Mouse (Mus musculus): ENCODE results near the gene Hist1h2ad. TPM values are rescaled to one million over a fixed set of nuclear protein-coding genes. Genes with fewer than 3 reads are reported as not detected.
A peak's percentile ranks its signal among the peaks of the same experiment; 100 is the strongest.
"Not testable (repeated sequence)": the region's sequence is repeated elsewhere in the genome, so short reads cannot be mapped to it uniquely, and the experiment has no call there.

Hist1h2ad gene
- total and polyA plus RNA-seq, 2 experiments from 2014 or later: 232 TPM; not detected in 1

GRCm38 (mm10) chr13:23621532-23622174, 47.5 kb downstream of the Hist1h2ad start:
- H3K9me3 ChIP-seq (ENCODE audit: low read length): no peaks in the 10 kb centered on the region
- no peak for TF ChIP-seq CTCF (IDR thresholded peaks at IDR 0.05)
- under 1% methylated on average over 18 of the region's 18 CpGs for WGBS
- DNase-seq (ENCODE audit: low spot score): peak; percentile 87
- ATAC-seq (ENCODE audit: low FRiP score): peak; percentile 87
- no peaks in the 10 kb centered on the region for H3K27me3 ChIP-seq (ENCODE audit: insufficient read depth, low read length)
- H3K4me3 ChIP-seq (ENCODE audit: low read depth, low read length): peak overlapping the region; percentile 52
- H3K9ac ChIP-seq (replicated peaks; ENCODE audit: low read length, poor library complexity, severe bottlenecking): peak overlapping the region; percentile 58
- peak overlapping the region; percentile 81 for H3K4me2 ChIP-seq (ENCODE audit: low read depth, low read length, poor library complexity, severe bottlenecking)
- no peaks in the 10 kb centered on the region for H3K4me1 ChIP-seq (ENCODE audit: insufficient read depth, low read length)
- H3K27ac ChIP-seq (ENCODE audit: low read depth, low read length): peak overlapping the region; percentile 90
- no peaks in the 10 kb centered on the region for H3K36me3 ChIP-seq (ENCODE audit: insufficient read depth, low read length)

GRCm38 (mm10) chr13:23622175-23622671, 48.0 kb downstream of the Hist1h2ad start, which contains the start of gene Hist1h1e:
Gene Hist1h1e (minus strand): TSS chr13:23622558.
- not testable (repeated sequence) for H3K4me1 ChIP-seq (ENCODE audit: insufficient read depth, low read length); H3K27me3 ChIP-seq (ENCODE audit: insufficient read depth, low read length); H3K9me3 ChIP-seq (ENCODE audit: low read length); H3K36me3 ChIP-seq (ENCODE audit: insufficient read depth, low read length)
- peak; percentile 91 for DNase-seq (ENCODE audit: low spot score)
- peak within 1 kb of the TSS; percentile 81 for H3K4me2 ChIP-seq (ENCODE audit: low read depth, low read length, poor library complexity, severe bottlenecking)
- peak; percentile 92 for ATAC-seq (ENCODE audit: low FRiP score)
- peak within 1 kb of the TSS; percentile 90 for H3K27ac ChIP-seq (ENCODE audit: low read depth, low read length)
- WGBS: under 1% methylated on average over 48 of the region's 53 CpGs
- H3K4me3 ChIP-seq (ENCODE audit: low read depth, low read length): peak within 1 kb of the TSS; percentile 52
- peak within 1 kb of the TSS; percentile 58 for H3K9ac ChIP-seq (replicated peaks; ENCODE audit: low read length, poor library complexity, severe bottlenecking)

- ATAC-seq (ENCODE audit: low FRiP score) (no peak), DNase-seq (ENCODE audit: low spot score) (peak; percentile 12)
- Histone ChIP-seq H3K4me1 (ENCODE audit: insufficient read depth, low read length) (no peaks in the 10 kb centered on the region), H3K9ac (replicated peaks; ENCODE audit: low read length, poor library complexity, severe bottlenecking) (peak overlapping the region; percentile 58), H3K4me3 (ENCODE audit: low read depth, low read length) (peak overlapping the region; percentile 52), H3K27me3 (ENCODE audit: insufficient read depth, low read length) (no peaks in the 10 kb centered on the region), H3K36me3 (ENCODE audit: insufficient read depth, low read length) (no peaks in the 10 kb centered on the region), H3K27ac (ENCODE audit: low read depth, low read length) (peak overlapping the region; percentile 62; the same call in 1 of the 2 replicates), H3K9me3 (ENCODE audit: low read length) (no peaks in the 10 kb centered on the region), H3K4me2 (ENCODE audit: low read depth, low read length, poor library complexity, severe bottlenecking) (peak overlapping the region; percentile 81)
- TF ChIP-seq CTCF (IDR thresholded peaks at IDR 0.05): no peak
- WGBS: 28% methylated on average over 7 of the region's 7 CpGs
Observed at GRCm38 (mm10) chr13:23622861-23623450, 48.8 kb downstream of the Hist1h2ad start.

Small RNA genes within 50 kb of the gene (microRNA-seq; reads per million reads assigned to microRNA genes)
- not detected for gene Gm44297 (ENCODE audit: borderline number of aligned reads)
- gene Gm44359 (ENCODE audit: borderline number of aligned reads): not detected
- gene Gm44394 (ENCODE audit: borderline number of aligned reads): not detected

Other genes starting within 250 kb of the Hist1h2ad start
Only the 30 nearest of the 35 such genes appear.
- gene Abt1, start 150.5 kb upstream of the Hist1h2ad start, total RNA-seq (2014; rRNA removed): 4.9 and 7.3 TPM in 2 replicates
- 5.2 and 6.0 TPM in 2 replicates for gene Abt1, start 150.5 kb upstream of the Hist1h2ad start, polyA plus RNA-seq (2015; fragmentation: Nextera tagmentation; extraction: Ambion mirVana)
- 0.05 TPM in 1 of 2 replicates, not detected in the other for gene Btn1a1, start 108.5 kb upstream of the Hist1h2ad start, total RNA-seq (2014; rRNA removed)
- gene Btn1a1, start 108.5 kb upstream of the Hist1h2ad start, polyA plus RNA-seq (2015; fragmentation: Nextera tagmentation; extraction: Ambion mirVana): 0.04 and 0.07 TPM in 2 replicates
- gene Btn2a2, start 85.5 kb upstream of the Hist1h2ad start, total RNA-seq (2014; rRNA removed): 0.16 TPM in 1 of 2 replicates, not detected in the other
- not detected in 2 replicates for gene Btn2a2, start 85.5 kb upstream of the Hist1h2ad start, polyA plus RNA-seq (2015; fragmentation: Nextera tagmentation; extraction: Ambion mirVana)
- gene Hist1h4h, start 43.3 kb upstream of the Hist1h2ad start, total RNA-seq (2014; rRNA removed): 1,176 and 1,474 TPM in 2 replicates
- gene Hist1h4h, start 43.3 kb upstream of the Hist1h2ad start, polyA plus RNA-seq (2015; fragmentation: Nextera tagmentation; extraction: Ambion mirVana): 3.9 and 4.0 TPM in 2 replicates
- gene Hist1h2af, start 40.5 kb upstream of the Hist1h2ad start, total RNA-seq (2014; rRNA removed): 52.3 and 293 TPM in 2 replicates
- gene Hist1h2af, start 40.5 kb upstream of the Hist1h2ad start, polyA plus RNA-seq (2015; fragmentation: Nextera tagmentation; extraction: Ambion mirVana): 0.54 and 1.5 TPM in 2 replicates
- 99.4 and 262 TPM in 2 replicates for gene Hist1h3g, start 39.0 kb upstream of the Hist1h2ad start, total RNA-seq (2014; rRNA removed)
- not detected in 2 replicates for gene Hist1h3g, start 39.0 kb upstream of the Hist1h2ad start, polyA plus RNA-seq (2015; fragmentation: Nextera tagmentation; extraction: Ambion mirVana)
- 8.7 and 34.2 TPM in 2 replicates for gene Hist1h2bh, start 31.0 kb upstream of the Hist1h2ad start, total RNA-seq (2014; rRNA removed)
- 0.16 TPM in 1 of 2 replicates, not detected in the other for gene Hist1h2bh, start 31.0 kb upstream of the Hist1h2ad start, polyA plus RNA-seq (2015; fragmentation: Nextera tagmentation; extraction: Ambion mirVana)
- gene Hist1h3f, start 30.3 kb upstream of the Hist1h2ad start, total RNA-seq (2014; rRNA removed): 154 and 239 TPM in 2 replicates
- gene Hist1h3f, start 30.3 kb upstream of the Hist1h2ad start, polyA plus RNA-seq (2015; fragmentation: Nextera tagmentation; extraction: Ambion mirVana): 0.21 and 0.23 TPM in 2 replicates
- 684 and 753 TPM in 2 replicates for gene Hist1h4f, start 22.7 kb upstream of the Hist1h2ad start, total RNA-seq (2014; rRNA removed)
- not detected in 2 replicates for gene Hist1h4f, start 22.7 kb upstream of the Hist1h2ad start, polyA plus RNA-seq (2015; fragmentation: Nextera tagmentation; extraction: Ambion mirVana)
- gene Hist1h1d, start 21.1 kb upstream of the Hist1h2ad start, total RNA-seq (2014; rRNA removed): 21.3 and 23.4 TPM in 2 replicates
- gene Hist1h1d, start 21.1 kb upstream of the Hist1h2ad start, polyA plus RNA-seq (2015; fragmentation: Nextera tagmentation; extraction: Ambion mirVana): 0.04 and 0.07 TPM in 2 replicates
- 203 and 384 TPM in 2 replicates for gene Hist1h3e, start 12.0 kb upstream of the Hist1h2ad start, total RNA-seq (2014; rRNA removed)
- 1.2 and 1.9 TPM in 2 replicates for gene Hist1h3e, start 12.0 kb upstream of the Hist1h2ad start, polyA plus RNA-seq (2015; fragmentation: Nextera tagmentation; extraction: Ambion mirVana)
- gene Hist1h2ae, start 3.2 kb upstream of the Hist1h2ad start, total RNA-seq (2014; rRNA removed): 76.7 and 98.8 TPM in 2 replicates
- gene Hist1h2ae, start 3.2 kb upstream of the Hist1h2ad start, polyA plus RNA-seq (2015; fragmentation: Nextera tagmentation; extraction: Ambion mirVana): 4.5 and 5.9 TPM in 2 replicates
- gene Hist1h2bg, start 3.0 kb upstream of the Hist1h2ad start, total RNA-seq (2014; rRNA removed): 248 and 572 TPM in 2 replicates
- gene Hist1h2bg, start 3.0 kb upstream of the Hist1h2ad start, polyA plus RNA-seq (2015; fragmentation: Nextera tagmentation; extraction: Ambion mirVana): 2.8 and 4.5 TPM in 2 replicates
- 194 and 327 TPM in 2 replicates for gene Hist1h2bf, start 185 bp upstream of the Hist1h2ad start, total RNA-seq (2014; rRNA removed)
- 0.43 TPM in 1 of 2 replicates, not detected in the other for gene Hist1h2bf, start 185 bp upstream of the Hist1h2ad start, polyA plus RNA-seq (2015; fragmentation: Nextera tagmentation; extraction: Ambion mirVana)
- 49.8 and 92.5 TPM in 2 replicates for gene Hist1h3d, start 1.4 kb downstream of the Hist1h2ad start, total RNA-seq (2014; rRNA removed)
- gene Hist1h3d, start 1.4 kb downstream of the Hist1h2ad start, polyA plus RNA-seq (2015; fragmentation: Nextera tagmentation; extraction: Ambion mirVana): 0.42 and 0.55 TPM in 2 replicates
- 900 and 1,141 TPM in 2 replicates for gene Hist1h4d, start 7.2 kb downstream of the Hist1h2ad start, total RNA-seq (2014; rRNA removed)
- 18.0 and 18.8 TPM in 2 replicates for gene Hist1h4d, start 7.2 kb downstream of the Hist1h2ad start, polyA plus RNA-seq (2015; fragmentation: Nextera tagmentation; extraction: Ambion mirVana)
- 75.1 and 75.2 TPM in 2 replicates for gene Hist1h2be, start 46.7 kb downstream of the Hist1h2ad start, total RNA-seq (2014; rRNA removed)
- 0.32 and 0.33 TPM in 2 replicates for gene Hist1h2be, start 46.7 kb downstream of the Hist1h2ad start, polyA plus RNA-seq (2015; fragmentation: Nextera tagmentation; extraction: Ambion mirVana)
- gene Hist1h1e, start 48.2 kb downstream of the Hist1h2ad start, total RNA-seq (2014; rRNA removed): 159 and 160 TPM in 2 replicates
- 8.0 and 9.5 TPM in 2 replicates for gene Hist1h1e, start 48.2 kb downstream of the Hist1h2ad start, polyA plus RNA-seq (2015; fragmentation: Nextera tagmentation; extraction: Ambion mirVana)
- 16.6 and 45.8 TPM in 2 replicates for gene Hist1h2ac, start 109.6 kb downstream of the Hist1h2ad start, total RNA-seq (2014; rRNA removed)
- 0.21 and 0.28 TPM in 2 replicates for gene Hist1h2ac, start 109.6 kb downstream of the Hist1h2ad start, polyA plus RNA-seq (2015; fragmentation: Nextera tagmentation; extraction: Ambion mirVana)
- gene Hist1h2bc, start 109.8 kb downstream of the Hist1h2ad start, total RNA-seq (2014; rRNA removed): 66.3 and 125 TPM in 2 replicates
- gene Hist1h2bc, start 109.8 kb downstream of the Hist1h2ad start, polyA plus RNA-seq (2015; fragmentation: Nextera tagmentation; extraction: Ambion mirVana): 23.7 and 28.6 TPM in 2 replicates
- 0.93 TPM in 1 of 2 replicates, not detected in the other for gene Hist1h1t, start 121.4 kb downstream of the Hist1h2ad start, total RNA-seq (2014; rRNA removed)
- not detected in 2 replicates for gene Hist1h1t, start 121.4 kb downstream of the Hist1h2ad start, polyA plus RNA-seq (2015; fragmentation: Nextera tagmentation; extraction: Ambion mirVana)
- 622 and 783 TPM in 2 replicates for gene Hist1h4c, start 124.1 kb downstream of the Hist1h2ad start, total RNA-seq (2014; rRNA removed)
- gene Hist1h4c, start 124.1 kb downstream of the Hist1h2ad start, polyA plus RNA-seq (2015; fragmentation: Nextera tagmentation; extraction: Ambion mirVana): 1.5 and 2.2 TPM in 2 replicates
- gene Hfe, start 136.5 kb downstream of the Hist1h2ad start, total RNA-seq (2014; rRNA removed): 1.8 and 2.5 TPM in 2 replicates
- gene Hfe, start 136.5 kb downstream of the Hist1h2ad start, polyA plus RNA-seq (2015; fragmentation: Nextera tagmentation; extraction: Ambion mirVana): 4.0 and 5.8 TPM in 2 replicates
- 243 and 275 TPM in 2 replicates for gene Hist1h1c, start 164.4 kb downstream of the Hist1h2ad start, total RNA-seq (2014; rRNA removed)
- gene Hist1h1c, start 164.4 kb downstream of the Hist1h2ad start, polyA plus RNA-seq (2015; fragmentation: Nextera tagmentation; extraction: Ambion mirVana): 26.1 and 26.5 TPM in 2 replicates
- 206 and 420 TPM in 2 replicates for gene Hist1h3c, start 171.2 kb downstream of the Hist1h2ad start, total RNA-seq (2014; rRNA removed)
- gene Hist1h3c, start 171.2 kb downstream of the Hist1h2ad start, polyA plus RNA-seq (2015; fragmentation: Nextera tagmentation; extraction: Ambion mirVana): not detected in 2 replicates
- gene Hist1h2bb, start 172.4 kb downstream of the Hist1h2ad start, total RNA-seq (2014; rRNA removed): 491 and 821 TPM in 2 replicates
- 0.61 TPM in 1 of 2 replicates, not detected in the other for gene Hist1h2bb, start 172.4 kb downstream of the Hist1h2ad start, polyA plus RNA-seq (2015; fragmentation: Nextera tagmentation; extraction: Ambion mirVana)
- 98.5 and 290 TPM in 2 replicates for gene Hist1h2ab, start 176.7 kb downstream of the Hist1h2ad start, total RNA-seq (2014; rRNA removed)
- 2.1 and 2.4 TPM in 2 replicates for gene Hist1h2ab, start 176.7 kb downstream of the Hist1h2ad start, polyA plus RNA-seq (2015; fragmentation: Nextera tagmentation; extraction: Ambion mirVana)
- 124 and 290 TPM in 2 replicates for gene Hist1h3b, start 177.9 kb downstream of the Hist1h2ad start, total RNA-seq (2014; rRNA removed)
- 0.50 and 0.51 TPM in 2 replicates for gene Hist1h3b, start 177.9 kb downstream of the Hist1h2ad start, polyA plus RNA-seq (2015; fragmentation: Nextera tagmentation; extraction: Ambion mirVana)
- 143 and 315 TPM in 2 replicates for gene Hist1h4b, start 182.6 kb downstream of the Hist1h2ad start, total RNA-seq (2014; rRNA removed)
- 1.6 and 2.0 TPM in 2 replicates for gene Hist1h4b, start 182.6 kb downstream of the Hist1h2ad start, polyA plus RNA-seq (2015; fragmentation: Nextera tagmentation; extraction: Ambion mirVana)
- 171 and 405 TPM in 2 replicates for gene Hist1h4a, start 186.8 kb downstream of the Hist1h2ad start, total RNA-seq (2014; rRNA removed)
- not detected in 2 replicates for gene Hist1h4a, start 186.8 kb downstream of the Hist1h2ad start, polyA plus RNA-seq (2015; fragmentation: Nextera tagmentation; extraction: Ambion mirVana)